Mouse (Mus musculus): ENCODE measurements around the gene Cfap45. TPM values are rescaled to one million over a fixed set of nuclear protein-coding genes. Genes with fewer than 3 reads are reported as not detected.
A peak's percentile ranks its signal among the peaks of the same experiment; 100 is the strongest.

Gene Cfap45
- polyA plus RNA-seq, 1 experiment from 2014 or later = 1.2 TPM

DNA sequence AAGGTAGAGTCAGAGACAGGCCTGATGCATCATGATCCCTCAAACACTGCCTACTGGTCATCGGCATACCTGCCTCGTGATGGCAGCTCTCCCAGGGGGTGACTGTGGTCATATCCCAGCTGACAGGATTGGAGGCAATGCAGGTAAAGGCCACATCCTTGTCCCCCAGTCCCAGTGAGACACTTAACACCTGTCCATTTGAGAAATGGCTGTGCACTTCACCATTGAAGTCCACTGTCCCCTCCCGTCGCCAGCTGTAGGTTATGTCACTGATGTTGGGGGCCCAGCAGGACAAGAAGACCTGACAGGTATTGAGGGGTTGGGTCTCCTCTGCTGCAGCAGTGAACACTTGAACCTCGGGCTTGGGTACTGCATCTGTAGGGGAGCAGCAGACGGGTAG is 63.7 kb downstream of the Cfap45 start:
- 82% methylated on average over 6 of the region's 6 CpGs for WGBS
- Histone ChIP-seq H3K4me1 (peaks cover 17% of the 10 kb centered on the region), H3K36me3 (no peaks in the 10 kb centered on the region), H3K9ac (replicated peaks) (no peak overlapping the region), H3K27ac (replicated peaks) (no peak overlapping the region), H3K27me3 (peaks cover 24% of the 10 kb centered on the region), H3K4me2 (replicated peaks) (no peak overlapping the region), H3K9me3 (no peaks in the 10 kb centered on the region), H3K4me3 (no peak overlapping the region)
- no peak for ATAC-seq (ENCODE audit: low FRiP score, low read depth)

GRCm38 (mm10) chr1:172585026-172585425 is 64.4 kb downstream of the Cfap45 start:
- Histone ChIP-seq H3K9ac (replicated peaks) (no peak overlapping the region), H3K27ac (replicated peaks) (no peak overlapping the region), H3K9me3 (no peaks in the 10 kb centered on the region), H3K4me1 (peaks cover 17% of the 10 kb centered on the region), H3K4me3 (no peak overlapping the region), H3K4me2 (replicated peaks) (no peak overlapping the region), H3K36me3 (no peaks in the 10 kb centered on the region), H3K27me3 (peaks cover 24% of the 10 kb centered on the region)
- WGBS = 52% methylated on average over 4 of the region's 4 CpGs
- 0 out of 2 replicates have a peak, but pooled peaks have one; percentile 35 for ATAC-seq (ENCODE audit: low FRiP score, low read depth)

GRCm38 (mm10) chr1:172585612-172586567 is 65.3 kb downstream of the Cfap45 start:
- Histone ChIP-seq H3K4me2 (replicated peaks) (peak overlapping the region; percentile 14; the same call in 1 of the 2 replicates), H3K4me1 (peaks cover 17% of the 10 kb centered on the region), H3K9me3 (no peaks in the 10 kb centered on the region), H3K36me3 (no peaks in the 10 kb centered on the region), H3K9ac (replicated peaks) (no peak overlapping the region), H3K27me3 (peaks cover 24% of the 10 kb centered on the region), H3K4me3 (no peak overlapping the region), H3K27ac (replicated peaks) (no peak overlapping the region)
- WGBS = 18% methylated on average over 26 of the region's 26 CpGs
- ATAC-seq (ENCODE audit: low FRiP score, low read depth) = peak; percentile 57; the same call in 1 of the 2 replicates

- Histone ChIP-seq H3K9ac (replicated peaks) (no peak within 1 kb of the TSS), H3K36me3 (no peaks in the 10 kb centered on the region), H3K4me1 (peaks cover 11% of the 10 kb centered on the region), H3K4me2 (replicated peaks) (no peak within 1 kb of the TSS), H3K4me3 (no peak within 1 kb of the TSS), H3K27ac (replicated peaks) (no peak within 1 kb of the TSS), H3K27me3 (peaks cover under 1% of the 10 kb centered on the region; the same call in 1 of the 2 replicates), H3K9me3 (no peaks in the 10 kb centered on the region)
- ATAC-seq (ENCODE audit: low FRiP score, low read depth) = no peak
- 89% methylated on average over 7 of the region's 7 CpGs for WGBS
Observed at GRCm38 (mm10) chr1:172590385-172590784, 69.8 kb downstream of the Cfap45 start, which contains the start of gene Slamf8. Gene Slamf8 (minus strand): TSS chr1:172590568.

GRCm38 (mm10) chr1:172593321-172593720 is 72.7 kb downstream of the Cfap45 start:
- Histone ChIP-seq H3K9me3 (no peaks in the 10 kb centered on the region), H3K27me3 (no peaks in the 10 kb centered on the region), H3K4me2 (replicated peaks) (no peak overlapping the region), H3K9ac (replicated peaks) (no peak overlapping the region), H3K36me3 (no peaks in the 10 kb centered on the region), H3K4me3 (no peak overlapping the region), H3K4me1 (no peaks in the 10 kb centered on the region), H3K27ac (replicated peaks) (no peak overlapping the region)
- no peak for ATAC-seq (ENCODE audit: low FRiP score, low read depth)
- 69% methylated on average over 3 of the region's 3 CpGs for WGBS

GRCm38 (mm10) chr1:172593956-172594355 is 73.4 kb downstream of the Cfap45 start:
- Histone ChIP-seq H3K27ac (replicated peaks) (no peak overlapping the region), H3K4me2 (replicated peaks) (no peak overlapping the region), H3K4me1 (no peaks in the 10 kb centered on the region), H3K36me3 (no peaks in the 10 kb centered on the region), H3K9ac (replicated peaks) (no peak overlapping the region), H3K4me3 (no peak overlapping the region), H3K9me3 (no peaks in the 10 kb centered on the region), H3K27me3 (no peaks in the 10 kb centered on the region)
- 84% methylated on average over 2 of the region's 2 CpGs for WGBS
- ATAC-seq (ENCODE audit: low FRiP score, low read depth) = no peak

DNA sequence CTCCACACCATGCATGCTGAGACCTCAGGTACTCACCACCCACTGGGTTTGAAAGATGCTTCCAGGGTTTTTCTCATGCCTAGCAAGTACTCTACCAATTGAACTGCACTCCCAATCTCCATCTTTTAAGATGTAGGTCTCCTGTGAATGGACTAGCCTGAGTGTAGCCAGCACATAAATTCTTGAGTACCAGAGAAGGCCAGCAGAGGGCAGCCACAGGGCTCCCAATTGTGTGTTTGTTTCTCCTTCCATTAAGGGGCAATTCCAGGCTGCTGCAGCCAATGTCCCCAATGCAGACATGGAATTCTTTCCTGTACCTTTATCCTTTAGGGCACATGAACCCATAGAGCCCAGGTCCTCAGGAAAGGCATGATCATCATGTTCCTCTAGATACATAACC is 73.9 kb downstream of the Cfap45 start:
- no peak overlapping the region for H3K9ac ChIP-seq (replicated peaks)
- no peaks in the 10 kb centered on the region for H3K27me3 ChIP-seq
- 0 out of 2 replicates have a peak, but pooled peaks have one; percentile 38 for ATAC-seq (ENCODE audit: low FRiP score, low read depth)

More for the DNA sequence above, 73.9 kb downstream of the Cfap45 start:
- H3K4me3 ChIP-seq = no peak overlapping the region
- H3K27ac ChIP-seq (replicated peaks) = no peak overlapping the region
- no peaks in the 10 kb centered on the region for H3K4me1 ChIP-seq
- no peak overlapping the region for H3K4me2 ChIP-seq (replicated peaks)
- no peaks in the 10 kb centered on the region for H3K36me3 ChIP-seq
- H3K9me3 ChIP-seq = no peaks in the 10 kb centered on the region

Other genes with a start within 250 kb of the Cfap45 start
- 12.8 and 13.2 TPM in 2 replicates for gene Atp1a2, start 222.7 kb upstream of the Cfap45 start, polyA plus RNA-seq (2016; fragmentation: Nextera tagmentation; extraction: Ambion mirVana)
- 1.7 and 2.7 TPM in 2 replicates for gene Kcnj9, start 191.5 kb upstream of the Cfap45 start, polyA plus RNA-seq (2016; fragmentation: Nextera tagmentation; extraction: Ambion mirVana)
- gene Kcnj10, start 179.6 kb upstream of the Cfap45 start, polyA plus RNA-seq (2016; fragmentation: Nextera tagmentation; extraction: Ambion mirVana) = 0.64 and 0.85 TPM in 2 replicates
- gene Pigm, start 144.3 kb upstream of the Cfap45 start, polyA plus RNA-seq (2016; fragmentation: Nextera tagmentation; extraction: Ambion mirVana) = 10.7 and 11.4 TPM in 2 replicates
- gene Slamf9, start 45.4 kb upstream of the Cfap45 start, polyA plus RNA-seq (2016; fragmentation: Nextera tagmentation; extraction: Ambion mirVana) = 0.18 TPM in 1 of 2 replicates, not detected in the other
- 86.1 and 99.3 TPM in 2 replicates for gene Igsf9, start 39.0 kb upstream of the Cfap45 start, polyA plus RNA-seq (2016; fragmentation: Nextera tagmentation; extraction: Ambion mirVana)
- gene Tagln2, start 20.8 kb upstream of the Cfap45 start, polyA plus RNA-seq (2016; fragmentation: Nextera tagmentation; extraction: Ambion mirVana) = 37.0 and 45.9 TPM in 2 replicates
- 0.15 TPM in 1 of 2 replicates, not detected in the other for gene Vsig8, start 35.1 kb downstream of the Cfap45 start, polyA plus RNA-seq (2016; fragmentation: Nextera tagmentation; extraction: Ambion mirVana)
- not detected in 2 replicates for gene Slamf8, start 69.8 kb downstream of the Cfap45 start, polyA plus RNA-seq (2016; fragmentation: Nextera tagmentation; extraction: Ambion mirVana)
- gene Fcrl6, start 81.8 kb downstream of the Cfap45 start, polyA plus RNA-seq (2016; fragmentation: Nextera tagmentation; extraction: Ambion mirVana) = 0.31 TPM in 1 of 2 replicates, not detected in the other
- gene Dusp23, start 112.2 kb downstream of the Cfap45 start, polyA plus RNA-seq (2016; fragmentation: Nextera tagmentation; extraction: Ambion mirVana) = 6.8 TPM in 2 replicates
- not detected in 2 replicates for gene Crp, start 177.3 kb downstream of the Cfap45 start, polyA plus RNA-seq (2016; fragmentation: Nextera tagmentation; extraction: Ambion mirVana)